In the genomic region with DNA sequence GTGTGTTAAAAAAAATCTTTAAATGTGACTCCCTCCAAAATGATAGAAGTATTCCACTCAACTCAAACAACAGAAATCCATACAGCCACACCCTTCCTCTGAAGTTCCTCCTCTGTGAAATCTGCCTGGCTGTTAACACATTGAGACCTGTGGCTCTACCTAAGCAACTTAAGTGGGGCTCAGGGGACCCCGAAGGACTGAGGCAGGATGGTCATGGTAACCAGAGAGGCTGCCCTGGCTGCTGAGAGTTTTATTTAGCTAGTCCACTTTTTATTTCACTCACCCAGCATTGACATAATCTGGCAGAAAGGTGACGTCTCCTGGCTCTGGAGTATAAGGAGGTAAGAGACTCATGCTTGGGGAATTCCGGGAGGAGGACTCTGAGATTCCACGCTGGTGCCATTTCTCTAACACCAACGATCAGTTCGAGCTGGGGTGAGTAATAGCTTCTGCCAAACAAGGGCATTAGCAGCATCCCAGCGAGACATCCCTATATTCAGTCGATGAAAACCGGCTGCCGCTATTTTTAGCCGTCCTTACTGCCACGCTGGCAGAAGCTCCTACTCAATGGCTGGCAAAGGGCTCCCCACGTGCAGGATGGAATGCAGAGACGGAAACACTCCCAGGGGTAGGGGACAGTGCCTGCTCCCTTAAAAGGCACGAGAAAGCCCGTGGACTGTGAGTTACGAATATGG, we compare ENCODE assay signal across 10 mouse cellular contexts.
DNase-seq lines count a peak whose midpoint lies in the region; ATAC-seq lines count a peak whose summit lies in the region.
"Had no signal": no experiment of that assay in that cellular context is flagged by ENCODE, and none has a peak within 500 bp of the region (broad histone marks: within the 10 kb centered on the region; RNA-seq: fewer than 3 reads in every experiment).

No protein-coding gene starts in this region.

- peaks cover 24% of the 10 kb centered on the region; the same call in 1 of the 2 replicates for H3K4me1 ChIP-seq in embryonic facial prominence, embryonic 12.5 days
- H3K4me1 ChIP-seq in embryonic facial prominence, embryonic 10.5 days = peaks cover 29% of the 10 kb centered on the region
- peaks cover 15% of the 10 kb centered on the region for H3K4me1 ChIP-seq in neural tube, embryonic 13.5 days (replicated peaks)
- H3K4me1 ChIP-seq in intestine, embryonic 15.5 days (replicated peaks) = peaks cover 16% of the 10 kb centered on the region
- H3K4me1 ChIP-seq in stomach, embryonic 14.5 days (ENCODE audit: control insufficient read depth, insufficient read depth, low read length) = peaks cover 32% of the 10 kb centered on the region; the same call in 1 of the 2 replicates

- 43% methylated on average over 17 of the region's 17 CpGs for WGBS in embryonic facial prominence, embryonic 12.5 days
- WGBS in embryonic facial prominence, embryonic 10.5 days = 57% methylated on average over 17 of the region's 17 CpGs
- 37% methylated on average over 17 of the region's 17 CpGs for WGBS in neural tube, embryonic 13.5 days
- WGBS in intestine, embryonic 15.5 days = 38% methylated on average over 17 of the region's 17 CpGs
- WGBS in stomach, embryonic 14.5 days = 23% methylated on average over 17 of the region's 17 CpGs

- H3K27ac ChIP-seq in embryonic facial prominence, embryonic 12.5 days = peak overlapping the region; percentile 19; the same call in 1 of the 2 replicates
- no peak overlapping the region for H3K27ac ChIP-seq in embryonic facial prominence, embryonic 10.5 days (replicated peaks)
- peak overlapping the region; percentile 72 for H3K27ac ChIP-seq in neural tube, embryonic 13.5 days (replicated peaks)
- peak overlapping the region; percentile 66 for H3K27ac ChIP-seq in intestine, embryonic 15.5 days
- peak overlapping the region; percentile 70 for H3K27ac ChIP-seq in stomach, embryonic 14.5 days (ENCODE audit: low read length)
- H3K27ac ChIP-seq: kidney, postnatal 0 days had no signal

- H3K9ac ChIP-seq in embryonic facial prominence, embryonic 12.5 days = no peak overlapping the region
- H3K9ac ChIP-seq in neural tube, embryonic 13.5 days = no peak overlapping the region
- no peak overlapping the region for H3K9ac ChIP-seq in intestine, embryonic 15.5 days
- H3K9ac ChIP-seq in stomach, embryonic 14.5 days (replicated peaks; ENCODE audit: low read depth, low read length) = no peak overlapping the region

- H3K4me2 ChIP-seq in embryonic facial prominence, embryonic 12.5 days (replicated peaks) = no peak overlapping the region
- H3K4me2 ChIP-seq in neural tube, embryonic 13.5 days = peak overlapping the region; percentile 28; the same call in 1 of the 2 replicates
- H3K4me2 ChIP-seq in intestine, embryonic 15.5 days (replicated peaks) = no peak overlapping the region
- H3K4me2 ChIP-seq in stomach, embryonic 14.5 days (replicated peaks; ENCODE audit: low read depth, low read length) = no peak overlapping the region; the same call in 1 of the 2 replicates

- H3K36me3 ChIP-seq in embryonic facial prominence, embryonic 12.5 days = no peaks in the 10 kb centered on the region
- H3K36me3 ChIP-seq in embryonic facial prominence, embryonic 10.5 days (replicated peaks) = no peaks in the 10 kb centered on the region
- H3K36me3 ChIP-seq in neural tube, embryonic 13.5 days = no peaks in the 10 kb centered on the region
- H3K36me3 ChIP-seq in intestine, embryonic 15.5 days = no peaks in the 10 kb centered on the region
- H3K36me3 ChIP-seq in stomach, embryonic 14.5 days (ENCODE audit: control insufficient read depth, insufficient read depth, low read length) = no peaks in the 10 kb centered on the region

- no peak overlapping the region for H3K4me3 ChIP-seq in embryonic facial prominence, embryonic 12.5 days
- H3K4me3 ChIP-seq in embryonic facial prominence, embryonic 10.5 days = no peak overlapping the region
- no peak overlapping the region for H3K4me3 ChIP-seq in neural tube, embryonic 13.5 days
- no peak overlapping the region for H3K4me3 ChIP-seq in intestine, embryonic 15.5 days (replicated peaks)
- no peak overlapping the region for H3K4me3 ChIP-seq in stomach, embryonic 14.5 days (ENCODE audit: low read depth, low read length)
- H3K4me3 ChIP-seq: myocyte had no signal

- no peaks in the 10 kb centered on the region for H3K9me3 ChIP-seq in embryonic facial prominence, embryonic 12.5 days
- no peaks in the 10 kb centered on the region for H3K9me3 ChIP-seq in embryonic facial prominence, embryonic 10.5 days
- no peaks in the 10 kb centered on the region for H3K9me3 ChIP-seq in neural tube, embryonic 13.5 days
- no peaks in the 10 kb centered on the region for H3K9me3 ChIP-seq in intestine, embryonic 15.5 days
- H3K9me3 ChIP-seq in stomach, embryonic 14.5 days (ENCODE audit: control insufficient read depth, low read depth, low read length) = no peaks in the 10 kb centered on the region

- H3K27me3 ChIP-seq in embryonic facial prominence, embryonic 12.5 days = no peaks in the 10 kb centered on the region
- no peaks in the 10 kb centered on the region for H3K27me3 ChIP-seq in embryonic facial prominence, embryonic 10.5 days (replicated peaks; ENCODE audit: low read depth, poor library complexity, severe bottlenecking)
- H3K27me3 ChIP-seq in neural tube, embryonic 13.5 days = no peaks in the 10 kb centered on the region
- H3K27me3 ChIP-seq in intestine, embryonic 15.5 days (replicated peaks) = no peaks in the 10 kb centered on the region
- no peaks in the 10 kb centered on the region for H3K27me3 ChIP-seq in stomach, embryonic 14.5 days (ENCODE audit: control insufficient read depth, insufficient read depth, low read length)

- no peak for DNase-seq in embryonic facial prominence, embryonic 10.5 days (ENCODE audit: low spot score)
- DNase-seq in neural tube, embryonic 10.5 days (ENCODE audit: extremely low spot score, low spot score) = no peak
- DNase-seq in adrenal gland, adult 18-20 months (ENCODE audit: low spot score in 2 of 2) = no peak

- ATAC-seq in embryonic facial prominence, embryonic 12.5 days (ENCODE audit: insufficient number of reproducible peaks, insufficient read depth, low FRiP score, low TSS enrichment) = no peak
- ATAC-seq in neural tube, embryonic 13.5 days (ENCODE audit: low read depth) = no peak
- ATAC-seq in intestine, embryonic 15.5 days = peak; percentile 59
- peak; percentile 39; the same call in 1 of the 2 replicates for ATAC-seq in stomach, embryonic 14.5 days (ENCODE audit: insufficient number of reproducible peaks, insufficient read depth, low FRiP score, low read depth)
- ATAC-seq in granulocyte monocyte progenitor cell, adult 5-6 weeks (replicated peaks; ENCODE audit: poor library complexity, severe bottlenecking) = no peak

Comparison
In these comparisons a context has a peak if more than half of its experiments do, and no peak if none do; other contexts are left out.
1. ATAC-seq: peak in intestine, embryonic 15.5 days (single experiment) and stomach, embryonic 14.5 days (single experiment); none in embryonic facial prominence, embryonic 12.5 days (single experiment), neural tube, embryonic 13.5 days (single experiment) and granulocyte monocyte progenitor cell, adult 5-6 weeks (single experiment).